Mouse (Mus musculus): ENCODE measurements at regions not wholly inside any gene's neighbourhood (a gene's known extent, or its start where the extent isn't known, plus 50 kb on each side); places are given as distances from the start of the nearest gene placed in this dataset.

- no peak for TF ChIP-seq CTCF (IDR thresholded peaks at IDR 0.05; ENCODE audit: low read depth)
- H3K9me3 ChIP-seq (replicated peaks; ENCODE audit: low read length) = no peaks in the 10 kb centered on the region
- H3K4me3 ChIP-seq (replicated peaks; ENCODE audit: low read depth, low read length) = no peak overlapping the region
- no peaks in the 10 kb centered on the region for H3K4me1 ChIP-seq (replicated peaks; ENCODE audit: insufficient read depth, low read length)
- H3K36me3 ChIP-seq (ENCODE audit: insufficient read depth, low read length) = no peaks in the 10 kb centered on the region
- no peaks in the 10 kb centered on the region for H3K27me3 ChIP-seq (ENCODE audit: insufficient read depth, low read length)
- no peak overlapping the region for H3K27ac ChIP-seq
- no peak overlapping the region for H3K4me2 ChIP-seq (ENCODE audit: low read length)
- H3K9ac ChIP-seq (ENCODE audit: low read depth, low read length) = no peak overlapping the region
- DNase-seq (ENCODE audit: low spot score) = no peak
- ATAC-seq (replicated peaks; ENCODE audit: low FRiP score, low read depth) = no peak
These were observed 93.8 kb upstream of the Wdpcp start for GRCm38 (mm10) chr11:21478191-21478590.

- Histone ChIP-seq H3K4me2 (ENCODE audit: low read length) (no peak overlapping the region), H3K27me3 (ENCODE audit: insufficient read depth, low read length) (no peaks in the 10 kb centered on the region), H3K36me3 (ENCODE audit: insufficient read depth, low read length) (no peaks in the 10 kb centered on the region), H3K9me3 (replicated peaks; ENCODE audit: low read length) (no peaks in the 10 kb centered on the region), H3K27ac (no peak overlapping the region), H3K4me1 (replicated peaks; ENCODE audit: insufficient read depth, low read length) (no peaks in the 10 kb centered on the region), H3K4me3 (replicated peaks; ENCODE audit: low read depth, low read length) (no peak overlapping the region), H3K9ac (ENCODE audit: low read depth, low read length) (no peak overlapping the region)
- DNase-seq (ENCODE audit: low spot score) (no peak), ATAC-seq (replicated peaks; ENCODE audit: low FRiP score, low read depth) (no peak)
- no peak for TF ChIP-seq CTCF (IDR thresholded peaks at IDR 0.05; ENCODE audit: low read depth)
- 45% methylated on average over 4 of the region's 4 CpGs for WGBS
These were observed 99.7 kb upstream of the Ugp2 start for GRCm38 (mm10) chr11:21470711-21471110.

DNA sequence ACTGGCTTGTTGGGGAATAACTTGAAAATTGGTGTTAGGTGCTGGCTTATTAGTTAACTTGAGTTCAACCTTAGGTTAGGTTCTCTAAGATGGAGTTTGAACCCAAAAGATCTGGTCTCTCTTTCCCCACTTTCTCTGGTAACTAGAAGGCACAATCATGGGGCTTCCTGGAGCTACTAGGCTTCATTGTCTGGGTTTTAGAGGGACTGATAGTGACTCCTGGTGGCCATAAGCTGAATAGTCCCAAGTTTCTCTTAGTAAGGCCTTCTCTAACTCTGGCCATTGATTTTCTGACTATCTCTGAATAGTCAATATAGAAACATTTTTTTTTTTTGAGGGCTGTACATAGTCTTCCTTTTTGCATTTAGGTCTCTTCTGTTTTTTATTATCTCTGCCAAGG, 97.5 kb upstream of the Ugp2 start:
- DNase-seq (ENCODE audit: low spot score) (peak; percentile 12), ATAC-seq (replicated peaks; ENCODE audit: low FRiP score, low read depth) (no peak)
- Histone ChIP-seq H3K27ac (no peak overlapping the region), H3K9me3 (replicated peaks; ENCODE audit: low read length) (no peaks in the 10 kb centered on the region), H3K9ac (ENCODE audit: low read depth, low read length) (no peak overlapping the region), H3K4me2 (ENCODE audit: low read length) (no peak overlapping the region), H3K36me3 (ENCODE audit: insufficient read depth, low read length) (no peaks in the 10 kb centered on the region), H3K27me3 (ENCODE audit: insufficient read depth, low read length) (no peaks in the 10 kb centered on the region), H3K4me3 (replicated peaks; ENCODE audit: low read depth, low read length) (no peak overlapping the region), H3K4me1 (replicated peaks; ENCODE audit: insufficient read depth, low read length) (no peaks in the 10 kb centered on the region)
- peak; percentile 38; the same call in 1 of the 2 replicates for TF ChIP-seq CTCF (IDR thresholded peaks at IDR 0.05; ENCODE audit: low read depth)

- no peak for ATAC-seq (replicated peaks; ENCODE audit: low FRiP score, low read depth)
- no peak for DNase-seq (ENCODE audit: low spot score)
These were observed 89.0 kb upstream of the Ugp2 start for GRCm38 (mm10) chr11:21460011-21460410.

GRCm38 (mm10) chr11:21453308-21454106, 82.5 kb upstream of the Ugp2 start:
- H3K4me3 ChIP-seq (replicated peaks; ENCODE audit: low read depth, low read length) = no peak overlapping the region
- 63% methylated on average over 3 of the region's 4 CpGs for WGBS
- H3K9me3 ChIP-seq (replicated peaks; ENCODE audit: low read length) = no peaks in the 10 kb centered on the region
- no peak overlapping the region for H3K27ac ChIP-seq
- no peaks in the 10 kb centered on the region for H3K4me1 ChIP-seq (replicated peaks; ENCODE audit: insufficient read depth, low read length)
- DNase-seq (ENCODE audit: low spot score) = peak; percentile 67
- no peak for ATAC-seq (replicated peaks; ENCODE audit: low FRiP score, low read depth)
- no peaks in the 10 kb centered on the region for H3K27me3 ChIP-seq (ENCODE audit: insufficient read depth, low read length)
- H3K9ac ChIP-seq (ENCODE audit: low read depth, low read length) = no peak overlapping the region
- no peaks in the 10 kb centered on the region for H3K36me3 ChIP-seq (ENCODE audit: insufficient read depth, low read length)
- peak; percentile 67 for TF ChIP-seq CTCF (IDR thresholded peaks at IDR 0.05; ENCODE audit: low read depth)
- H3K4me2 ChIP-seq (ENCODE audit: low read length) = no peak overlapping the region

More at GRCm38 (mm10) chr11:21460011-21460410, 89.0 kb upstream of the Ugp2 start:
- H3K4me2 ChIP-seq (ENCODE audit: low read length) = no peak overlapping the region
- no peaks in the 10 kb centered on the region for H3K4me1 ChIP-seq (replicated peaks; ENCODE audit: insufficient read depth, low read length)
- H3K4me3 ChIP-seq (replicated peaks; ENCODE audit: low read depth, low read length) = no peak overlapping the region
- no peak overlapping the region for H3K9ac ChIP-seq (ENCODE audit: low read depth, low read length)
- no peaks in the 10 kb centered on the region for H3K27me3 ChIP-seq (ENCODE audit: insufficient read depth, low read length)
- no peak for TF ChIP-seq CTCF (IDR thresholded peaks at IDR 0.05; ENCODE audit: low read depth)
- H3K27ac ChIP-seq = no peak overlapping the region
- no peaks in the 10 kb centered on the region for H3K36me3 ChIP-seq (ENCODE audit: insufficient read depth, low read length)
- H3K9me3 ChIP-seq (replicated peaks; ENCODE audit: low read length) = no peaks in the 10 kb centered on the region

DNA sequence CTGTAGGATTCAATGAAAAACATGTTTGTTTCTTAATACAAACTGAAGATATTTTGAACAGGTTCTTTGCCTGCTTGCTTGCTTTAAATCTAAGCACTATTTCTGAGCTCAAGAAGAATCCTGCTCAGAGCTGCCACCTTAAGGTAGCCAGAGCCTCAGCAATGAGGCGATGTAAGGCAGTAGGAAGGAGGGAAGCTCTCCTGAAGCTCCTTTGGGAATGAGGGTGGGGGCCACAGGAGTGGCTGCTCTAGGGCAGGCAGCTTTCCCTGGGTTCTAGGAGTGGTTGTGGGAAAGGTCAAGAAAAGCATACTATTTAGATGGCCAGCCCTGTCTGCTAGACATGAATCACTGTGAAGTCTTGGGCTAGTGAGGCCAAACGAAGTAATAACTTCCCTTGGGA, 62.7 kb upstream of the Ugp2 start:
- H3K9me3 ChIP-seq (replicated peaks; ENCODE audit: low read length) = no peaks in the 10 kb centered on the region
- WGBS = 30% methylated on average over 2 of the region's 2 CpGs
- no peak overlapping the region for H3K4me2 ChIP-seq (ENCODE audit: low read length)
- H3K27ac ChIP-seq = no peak overlapping the region
- no peaks in the 10 kb centered on the region for H3K27me3 ChIP-seq (ENCODE audit: insufficient read depth, low read length)
- H3K4me1 ChIP-seq (replicated peaks; ENCODE audit: insufficient read depth, low read length) = no peaks in the 10 kb centered on the region
- ATAC-seq (replicated peaks; ENCODE audit: low FRiP score, low read depth) (no peak), DNase-seq (ENCODE audit: low spot score) (peak; percentile 56)
- peak; percentile 68 for TF ChIP-seq CTCF (IDR thresholded peaks at IDR 0.05; ENCODE audit: low read depth)
- no peak overlapping the region for H3K4me3 ChIP-seq (replicated peaks; ENCODE audit: low read depth, low read length)
- no peaks in the 10 kb centered on the region for H3K36me3 ChIP-seq (ENCODE audit: insufficient read depth, low read length)
- H3K9ac ChIP-seq (ENCODE audit: low read depth, low read length) = no peak overlapping the region

GRCm38 (mm10) chr11:21430021-21430420, 59.0 kb upstream of the Ugp2 start:
- H3K4me3 ChIP-seq (replicated peaks; ENCODE audit: low read depth, low read length) = no peak overlapping the region
- H3K36me3 ChIP-seq (ENCODE audit: insufficient read depth, low read length) = no peaks in the 10 kb centered on the region
- no peak for TF ChIP-seq CTCF (IDR thresholded peaks at IDR 0.05; ENCODE audit: low read depth)
- H3K9ac ChIP-seq (ENCODE audit: low read depth, low read length) = no peak overlapping the region
- DNase-seq (ENCODE audit: low spot score) (no peak), ATAC-seq (replicated peaks; ENCODE audit: low FRiP score, low read depth) (no peak)
- no peaks in the 10 kb centered on the region for H3K9me3 ChIP-seq (replicated peaks; ENCODE audit: low read length)
- H3K27ac ChIP-seq = no peak overlapping the region
- no peak overlapping the region for H3K4me2 ChIP-seq (ENCODE audit: low read length)
- no peaks in the 10 kb centered on the region for H3K4me1 ChIP-seq (replicated peaks; ENCODE audit: insufficient read depth, low read length)
- 54% methylated on average over 1 of the region's 1 CpGs for WGBS
- no peaks in the 10 kb centered on the region for H3K27me3 ChIP-seq (ENCODE audit: insufficient read depth, low read length)

All from kidney, postnatal 0 days (tissue).